Mouse (Mus musculus) kidney, adult 11 months (tissue): ENCODE results near the gene Fxyd2.

Source experiments
- DNase-seq: peaks from one replicate; pipeline ENCODE4 v3.0.0; 2022

Fxyd2 gene

DNA sequence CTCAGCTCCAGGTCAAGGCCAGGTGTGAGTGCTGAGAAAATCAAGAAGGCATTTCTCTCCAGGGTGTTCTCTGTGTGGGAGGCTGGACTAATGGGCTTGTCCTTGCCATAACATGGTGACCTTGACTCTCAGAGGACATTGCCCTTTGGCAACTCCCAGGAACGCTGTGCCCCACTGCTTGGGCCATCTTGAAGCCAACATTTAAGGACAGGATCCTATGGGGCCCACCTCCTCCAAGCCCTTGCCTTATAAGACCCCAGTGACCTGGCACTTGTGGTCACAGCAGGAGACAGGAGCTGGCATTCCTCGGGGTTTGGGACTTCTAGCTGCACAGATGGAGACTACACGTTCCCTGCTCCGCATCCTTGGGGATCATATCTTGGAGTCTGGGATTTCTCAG lies at the start of gene Fxyd2:
Fxyd2 (plus strand) TSS at position 236 of the 400 bp plus-strand sequence.
- DNase-seq = peak; percentile 86

- no peak for DNase-seq
These were observed 49.6 kb upstream of the Fxyd2 start for GRCm38 (mm10) chr9:45349851-45350250.

DNA sequence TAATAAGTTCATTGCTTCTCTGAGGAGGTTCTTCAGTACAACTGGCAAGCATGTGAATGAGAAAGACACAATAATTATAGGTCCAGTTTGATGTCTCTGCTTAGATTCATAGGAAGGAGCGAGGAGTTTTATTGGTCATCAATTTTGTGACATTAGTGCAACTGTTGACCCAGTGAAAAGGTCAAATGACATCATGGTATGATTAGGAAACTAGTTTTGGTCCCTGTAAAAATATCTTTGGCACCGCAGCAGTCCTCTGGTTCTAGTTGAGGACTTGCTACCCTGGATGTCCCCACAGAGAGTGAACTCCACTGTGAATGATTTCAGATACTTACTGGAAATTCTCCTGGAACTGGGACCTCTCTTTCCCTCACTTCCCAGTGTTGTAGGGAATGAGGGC lies 44.3 kb upstream of the Fxyd2 start:
- no peak for DNase-seq

DNA sequence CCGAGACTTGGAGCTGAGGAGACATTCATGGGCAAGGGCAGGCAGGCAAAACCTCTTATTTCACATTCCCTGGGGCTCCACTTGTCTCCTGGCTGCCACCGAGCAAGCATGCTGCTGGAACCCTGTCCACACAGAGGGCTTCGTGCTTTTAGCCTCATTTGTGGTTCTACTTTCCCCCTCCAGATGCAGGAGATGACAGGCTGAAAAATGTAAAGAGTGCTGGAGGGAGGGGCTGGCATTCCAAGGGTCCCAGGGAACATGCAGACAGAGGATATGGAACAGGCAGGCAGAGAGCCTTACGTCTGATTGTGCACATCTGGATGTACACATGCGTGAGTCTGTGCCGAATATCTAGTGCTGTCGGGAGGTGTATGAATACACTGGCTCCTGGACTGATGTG lies 41.1 kb upstream of the Fxyd2 start:
- DNase-seq = no peak

GRCm38 (mm10) chr9:45362051-45362461 lies 37.4 kb upstream of the Fxyd2 start:
- DNase-seq = no peak

GRCm38 (mm10) chr9:45363639-45364214 lies 35.7 kb upstream of the Fxyd2 start:
- DNase-seq = no peak

DNA sequence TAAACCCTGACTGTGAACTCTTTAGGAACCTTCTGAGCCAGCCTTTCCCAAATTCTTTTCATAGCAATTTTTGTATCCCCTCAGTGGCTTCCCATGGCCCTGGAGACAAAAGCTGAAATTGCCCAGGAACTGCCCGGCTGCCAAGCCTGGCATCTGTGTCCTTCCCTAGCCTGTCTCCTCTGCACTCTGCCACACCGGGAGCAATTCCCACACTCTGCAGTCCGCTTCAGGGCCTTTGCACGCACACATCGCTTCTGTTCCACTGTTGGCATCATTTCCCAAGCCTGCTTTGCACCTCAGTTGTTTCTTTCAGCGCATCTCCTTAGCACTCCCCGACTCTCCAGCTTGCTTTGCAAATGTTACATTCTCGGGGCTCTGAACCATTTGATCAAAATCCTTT lies 31.8 kb upstream of the Fxyd2 start:
- no peak for DNase-seq

DNA sequence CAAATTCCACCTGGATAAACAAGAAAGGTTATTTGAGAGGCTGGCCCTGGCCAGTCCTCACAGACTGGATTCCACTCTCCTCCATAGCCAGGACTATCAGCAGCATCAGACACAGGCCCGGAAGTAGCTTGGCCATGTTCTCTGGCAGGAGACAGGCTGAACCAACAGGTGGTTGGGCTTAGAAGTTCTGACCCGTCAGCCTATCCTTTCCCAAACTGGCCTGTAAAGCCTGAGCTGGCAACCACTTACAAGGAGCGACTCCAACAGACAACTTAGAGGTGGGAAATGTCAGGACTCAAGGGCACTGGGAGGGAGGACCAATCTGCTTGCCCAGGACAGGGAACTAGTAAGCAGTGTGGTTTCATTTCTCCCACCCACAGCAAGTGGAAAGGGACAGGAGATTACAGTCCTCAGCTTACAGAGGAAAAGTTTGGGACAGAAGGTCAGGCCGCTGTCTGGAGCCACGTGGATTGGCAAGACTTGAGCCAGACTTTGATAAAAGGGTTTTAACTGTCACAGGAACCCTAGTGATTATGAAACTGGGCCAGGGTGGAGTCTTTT lies 31.0 kb upstream of the Fxyd2 start:
- no peak for DNase-seq

DNA sequence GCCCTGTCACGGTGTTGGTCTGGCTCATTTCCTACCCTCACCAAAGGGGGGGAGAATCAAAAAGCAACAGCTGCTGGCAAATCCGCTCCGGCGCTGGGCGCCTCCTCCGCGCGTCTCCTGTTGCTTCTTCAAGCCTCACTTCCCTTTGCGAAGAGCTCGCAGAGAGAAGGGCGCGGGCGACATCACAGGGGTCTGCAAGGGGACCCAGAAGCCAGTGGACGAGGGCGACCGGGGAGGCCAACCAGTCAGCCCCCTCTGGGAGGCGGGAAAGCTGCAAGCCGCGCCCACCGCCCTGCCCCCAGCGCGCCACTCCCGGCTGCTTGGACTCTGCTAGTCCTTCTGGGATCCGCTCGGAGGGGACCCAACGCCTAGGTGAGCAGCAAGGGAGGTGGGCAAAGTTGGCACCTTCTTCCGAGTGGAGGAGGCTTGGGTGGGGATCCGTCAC lies 29.3 kb upstream of the Fxyd2 start, which contains the start of gene Fxyd6:
Fxyd6 (plus strand) TSS at position 69 of the 445 bp plus-strand sequence.
- no peak for DNase-seq

DNA sequence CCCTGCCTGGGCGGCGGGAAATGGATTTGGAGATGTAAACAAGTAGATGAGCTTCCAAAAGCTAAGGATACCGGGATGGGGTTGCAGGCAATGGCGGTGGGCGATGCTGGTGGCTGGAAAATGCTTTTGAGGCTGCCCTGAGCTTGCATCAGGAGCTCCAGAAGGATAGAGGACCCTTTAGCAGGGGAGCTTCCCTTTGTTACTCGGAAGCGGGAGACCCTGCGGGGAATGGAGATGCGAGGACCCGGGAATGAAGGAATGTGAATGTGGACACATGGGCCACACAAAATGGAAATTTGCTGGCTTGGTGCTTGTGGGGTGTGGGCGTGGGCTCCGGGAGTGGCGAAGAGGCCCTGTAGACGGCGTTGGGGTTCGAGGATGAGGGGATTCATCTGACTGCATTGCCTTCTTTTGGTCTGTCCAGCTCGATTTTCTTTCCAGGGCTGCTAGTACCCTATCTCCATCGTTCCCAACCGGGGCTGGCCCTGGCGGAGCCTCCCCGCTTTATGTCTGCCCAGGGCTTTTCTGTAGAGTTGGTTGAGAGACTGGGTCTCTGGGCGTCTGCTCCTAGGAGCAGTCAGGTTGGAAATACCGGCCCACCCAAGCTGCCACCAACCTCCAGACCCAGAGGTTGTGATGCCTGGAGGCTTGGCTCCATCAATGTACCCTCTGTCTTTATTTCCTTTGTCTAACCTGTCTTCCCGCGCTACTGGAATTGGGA lies 28.7 kb upstream of the Fxyd2 start:
- no peak for DNase-seq

DNA sequence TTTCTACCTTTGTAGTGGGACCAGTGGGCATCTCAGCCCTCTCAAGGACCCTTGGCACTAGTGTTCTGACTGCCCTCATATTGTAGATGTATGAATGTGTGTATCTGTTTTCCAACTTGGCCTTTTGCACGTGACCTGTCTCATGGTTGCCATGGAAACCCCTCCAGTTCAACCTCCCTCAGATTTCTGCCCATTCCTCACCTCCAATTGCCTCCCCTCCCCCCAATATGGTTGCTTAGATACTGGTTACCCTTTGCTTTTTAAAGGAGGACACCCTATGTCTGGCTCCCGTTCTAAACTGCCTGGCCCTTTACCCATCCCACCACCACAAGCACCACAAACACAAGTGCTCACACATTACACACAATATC lies 28.1 kb upstream of the Fxyd2 start:
- no peak for DNase-seq

DNA sequence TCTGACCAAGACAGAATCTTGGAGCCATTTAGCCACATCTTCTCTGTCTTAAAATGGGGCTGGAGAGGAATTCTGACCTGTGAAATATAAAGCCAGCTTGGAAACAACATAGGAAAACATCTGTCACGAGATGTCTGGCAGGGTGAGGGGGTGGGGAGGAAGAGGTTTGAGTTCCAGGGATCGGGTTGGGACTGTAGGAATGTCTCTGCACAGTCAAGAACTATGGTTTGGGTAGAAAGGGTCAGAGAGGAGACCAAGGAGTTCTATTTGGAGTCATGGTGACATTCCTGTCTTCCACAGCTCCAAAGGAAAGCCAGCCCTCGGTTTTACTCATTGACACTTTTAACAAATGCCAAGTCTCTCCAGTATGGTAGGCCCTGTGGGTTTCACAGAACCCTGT lies 25.6 kb upstream of the Fxyd2 start:
- DNase-seq = no peak

- no peak for DNase-seq
These were observed 24.4 kb upstream of the Fxyd2 start for GRCm38 (mm10) chr9:45374988-45375502.

- DNase-seq = no peak
These were observed 23.0 kb upstream of the Fxyd2 start for GRCm38 (mm10) chr9:45376427-45376826.

DNA sequence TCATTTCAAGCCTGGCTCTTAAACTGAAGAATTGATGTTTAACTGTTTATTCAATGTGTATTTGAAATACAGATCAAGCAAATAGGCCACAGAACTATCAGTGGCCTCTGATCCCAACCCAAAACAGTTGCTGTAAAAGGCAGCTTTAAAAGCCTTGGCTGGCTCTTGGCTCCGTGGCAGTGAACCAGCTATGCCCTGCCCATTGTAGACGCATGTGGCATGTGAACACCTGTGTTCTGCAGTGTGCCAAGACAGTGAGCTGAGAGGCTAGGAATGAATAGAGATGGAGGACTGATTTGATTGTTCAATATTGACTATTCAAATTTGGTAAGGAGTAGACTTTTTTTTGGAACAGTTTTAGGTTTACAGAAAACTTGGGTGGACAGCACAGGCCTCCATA lies 22.6 kb upstream of the Fxyd2 start:
- no peak for DNase-seq

- no peak for DNase-seq
These were observed 18.8 kb upstream of the Fxyd2 start for GRCm38 (mm10) chr9:45380411-45381251.

DNA sequence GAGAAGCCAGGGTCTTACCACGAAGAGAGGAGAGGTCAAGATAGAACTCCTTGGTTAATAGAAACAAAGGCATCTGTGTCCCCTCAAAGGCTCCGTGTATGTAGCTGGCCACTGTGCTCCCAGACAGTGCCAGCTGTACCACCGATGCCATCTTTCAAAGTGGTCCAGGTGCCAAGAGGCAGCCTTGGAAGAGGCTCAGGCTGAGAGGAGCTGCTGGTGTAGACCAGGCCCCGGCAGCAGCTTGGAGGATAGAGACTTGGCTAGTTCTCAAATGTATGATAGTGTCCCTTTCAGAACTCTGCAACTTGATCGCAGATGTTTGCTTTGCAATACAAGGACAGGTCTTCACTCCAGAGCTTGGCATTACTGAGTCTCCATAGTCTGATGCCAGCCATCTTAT lies 17.1 kb upstream of the Fxyd2 start:
- DNase-seq = no peak

DNA sequence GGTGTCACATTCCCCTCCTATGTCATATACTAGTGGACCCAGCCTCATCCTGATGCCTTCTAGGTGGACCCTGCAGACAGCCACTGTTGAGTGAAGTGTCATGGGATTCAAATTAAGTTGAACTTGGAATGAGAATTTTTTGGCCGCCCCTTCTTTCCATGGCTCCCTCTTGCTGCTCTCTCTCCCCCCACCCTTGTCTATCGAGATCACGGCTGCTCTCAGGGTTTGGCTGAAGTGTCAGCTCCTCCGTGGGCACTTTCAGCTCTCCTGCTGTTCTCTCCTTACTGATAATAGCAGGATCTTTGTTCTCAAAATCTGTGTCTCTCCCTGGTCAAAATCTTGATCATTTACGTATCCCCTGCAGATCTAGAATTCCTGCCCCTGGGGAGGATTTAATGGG lies 16.6 kb upstream of the Fxyd2 start:
- DNase-seq = no peak

- no peak for DNase-seq
These were observed 15.6 kb upstream of the Fxyd2 start for GRCm38 (mm10) chr9:45383883-45384282.

- DNase-seq = no peak
These were observed 12.8 kb upstream of the Fxyd2 start for GRCm38 (mm10) chr9:45386698-45387097.

- DNase-seq = peak; percentile 85
These were observed 11.0 kb upstream of the Fxyd2 start for GRCm38 (mm10) chr9:45388385-45388994.

- DNase-seq = no peak
These were observed 9.9 kb upstream of the Fxyd2 start for GRCm38 (mm10) chr9:45389596-45389995.

DNA sequence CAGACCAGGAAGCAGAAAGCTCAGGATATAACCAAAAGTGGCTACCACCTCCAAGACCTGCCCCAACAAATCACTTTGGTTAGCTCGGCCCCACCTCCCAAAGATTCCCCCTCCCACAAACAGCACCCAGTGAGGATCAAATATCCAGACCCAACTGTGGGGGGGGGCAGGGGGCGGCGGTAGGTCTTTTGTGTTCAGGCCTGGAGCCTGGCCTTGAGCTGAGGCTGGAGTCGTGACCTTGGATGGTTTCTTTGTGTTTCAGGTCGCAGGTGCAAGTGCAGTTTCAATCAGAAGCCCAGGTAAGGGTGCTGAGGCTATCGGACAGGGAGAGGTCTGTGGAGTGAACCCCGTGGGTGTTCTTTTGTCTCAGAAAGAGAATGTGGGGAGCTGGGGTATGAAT lies 8.2 kb upstream of the Fxyd2 start:
- no peak for DNase-seq
